Mouse (Mus musculus) midbrain, postnatal 0 days (tissue): ENCODE data around the gene Unc13d. TPM values are rescaled to one million over a fixed set of nuclear protein-coding genes. Genes with fewer than 3 reads are reported as not detected.

ENCODE experiments used
- ATAC-seq: fragments of 200-750 bp; cut with Nextera tagmentation; 2 replicates; pipeline ENCODE4 v1.8.0; 2017; ENCODE audit warnings: moderate number of reproducible peaks, mild to moderate bottlenecking, moderate TSS enrichment, moderate library complexity; ENCODE audit not compliant: low FRiP score
- DNase-seq: peaks from one replicate; pipeline ENCODE4 v3.0.0-alpha.2; 2015; ENCODE audit warnings: low spot score
- H3K27ac ChIP-seq: fragments of 300-500 bp; sonication (generic); 2 replicates; pipeline ENCODE4 v1.5.1; 2014; ENCODE audit warnings: low read depth, mild to moderate bottlenecking, low read length, mixed read lengths
- H3K27me3 ChIP-seq: fragments of 300-500 bp; sonication (generic); 2 replicates; pipeline ENCODE4 v1.6.1; 2014; ENCODE audit warnings: low read length, control low read depth, mixed read lengths; ENCODE audit not compliant: insufficient read depth
- H3K36me3 ChIP-seq: fragments of 300-500 bp; sonication (generic); 2 replicates; pipeline ENCODE4 v1.6.1; 2014; ENCODE audit warnings: low read length, control low read depth, mixed read lengths; ENCODE audit not compliant: insufficient read depth
- H3K4me1 ChIP-seq: fragments of 300-500 bp; sonication (generic); 2 replicates; pipeline ENCODE4 v1.6.1; 2014; ENCODE audit warnings: mild to moderate bottlenecking, control low read depth, antibody characterized with exemption, low read length, mixed read lengths; ENCODE audit not compliant: insufficient read depth
- H3K4me2 ChIP-seq: fragments of 300-500 bp; sonication (generic); 2 replicates; pipeline ENCODE4 v1.6.1; 2014; ENCODE audit warnings: low read depth, mild to moderate bottlenecking, low read length, mixed read lengths; ENCODE audit not compliant: poor library complexity, severe bottlenecking
- H3K4me3 ChIP-seq: fragments of 300-500 bp; sonication (generic); 2 replicates; pipeline ENCODE4 v1.5.1; 2014; ENCODE audit warnings: low read depth, mild to moderate bottlenecking, low read length, moderate library complexity
- H3K9ac ChIP-seq: fragments of 300-500 bp; sonication (generic); replicated peaks from 2 replicates; pipeline ENCODE4 v1.6.1; 2014; ENCODE audit warnings: mild to moderate bottlenecking, low read length, moderate library complexity, mixed read lengths; ENCODE audit not compliant: poor library complexity, severe bottlenecking
- H3K9me3 ChIP-seq: fragments of 300-500 bp; sonication (generic); 2 replicates; pipeline ENCODE4 v1.6.1; 2016; ENCODE audit warnings: low read length, control low read depth
- CTCF ChIP-seq: IDR thresholded peaks from 2 replicates; pipeline ENCODE4 v1.5.1; 2016; ENCODE audit warnings: antibody characterized with exemption, mild to moderate bottlenecking
- WGBS: fragments of 180-500 bp; shearing (Covaris S2); extraction: QIAGEN DNeasy Blood & Tissue Kit; methylation state at CpG from one replicate; pipeline ENCODE4 v1.1.7; 2014; 5-methylcytosine and 5-hydroxymethylcytosine counted together
- polyA plus RNA-seq: library from polyadenylated mRNA; unstranded; fragments of >200 nt; fragmentation: Nextera tagmentation; extraction: Ambion mirVana; gene quantifications from 2 replicates; pipeline ENCODE4 v1.2.1, GENCODE M21; 2015
- total RNA-seq: library from RNA; depleted of rRNA; stranded (reverse); fragments of >200 nt; gene quantifications from 2 replicates; pipeline ENCODE4 v1.2.3, GENCODE M21; 2014

Gene Unc13d
- total and polyA plus RNA-seq, 2 experiments from 2014 or later = 0.22 to 0.77 TPM

GRCm38 (mm10) chr11:116030088-116030897 is 47.5 kb downstream of the Unc13d start, which contains the start of gene Unk:
TSS of gene Unk (plus strand) at chr11:116030322.
- Histone ChIP-seq H3K36me3 (no peaks in the 10 kb centered on the region), H3K4me3 (peak within 1 kb of the TSS; percentile 44), H3K27me3 (no peaks in the 10 kb centered on the region), H3K9me3 (no peaks in the 10 kb centered on the region), H3K9ac (peak within 1 kb of the TSS; percentile 81), H3K27ac (peak within 1 kb of the TSS; percentile 94), H3K4me2 (peak within 1 kb of the TSS; percentile 62), H3K4me1 (peaks cover 8% of the 10 kb centered on the region; the same call in 1 of the 2 replicates)
- TF ChIP-seq CTCF = no peak
- peak; percentile 100 for DNase-seq
- peak; percentile 96 for ATAC-seq
- under 1% methylated on average over 61 of the region's 67 CpGs for WGBS

GRCm38 (mm10) chr11:116029086-116029865 is 48.5 kb downstream of the Unc13d start:
- ATAC-seq (no peak), DNase-seq (no peak)
- TF ChIP-seq CTCF = no peak
- Histone ChIP-seq H3K4me1 (peaks cover 8% of the 10 kb centered on the region; the same call in 1 of the 2 replicates), H3K36me3 (no peaks in the 10 kb centered on the region), H3K27me3 (no peaks in the 10 kb centered on the region), H3K9me3 (no peaks in the 10 kb centered on the region), H3K4me2 (peak overlapping the region; percentile 48), H3K27ac (peak overlapping the region; percentile 94), H3K4me3 (peak overlapping the region; percentile 44), H3K9ac (peak overlapping the region; percentile 19)
- WGBS = 83% methylated on average over 6 of the region's 6 CpGs

GRCm38 (mm10) chr11:116028177-116028865 is 49.4 kb downstream of the Unc13d start:
- H3K9me3 ChIP-seq = no peaks in the 10 kb centered on the region
- ATAC-seq (no peak), DNase-seq (no peak)
- H3K36me3 ChIP-seq = no peaks in the 10 kb centered on the region
- WGBS = 78% methylated on average over 9 of the region's 9 CpGs
- H3K9ac ChIP-seq = no peak overlapping the region
- no peak overlapping the region for H3K27ac ChIP-seq
- no peaks in the 10 kb centered on the region for H3K27me3 ChIP-seq
- TF ChIP-seq CTCF = no peak
- no peak overlapping the region for H3K4me2 ChIP-seq
- H3K4me1 ChIP-seq = peaks cover 8% of the 10 kb centered on the region; the same call in 1 of the 2 replicates
- no peak overlapping the region for H3K4me3 ChIP-seq

GRCm38 (mm10) chr11:116027756-116028155 is 50.0 kb downstream of the Unc13d start, which contains the start of gene H3f3b:
TSS of gene H3f3b (minus strand) at chr11:116027962.
- peaks cover 8% of the 10 kb centered on the region; the same call in 1 of the 2 replicates for H3K4me1 ChIP-seq
- WGBS = 80% methylated on average over 4 of the region's 4 CpGs
- H3K27ac ChIP-seq = no peak within 1 kb of the TSS
- no peak within 1 kb of the TSS for H3K4me3 ChIP-seq
- ATAC-seq = no peak
- H3K27me3 ChIP-seq = no peaks in the 10 kb centered on the region
- no peak for DNase-seq
- no peaks in the 10 kb centered on the region for H3K36me3 ChIP-seq
- H3K9me3 ChIP-seq = no peaks in the 10 kb centered on the region
- no peak within 1 kb of the TSS for H3K9ac ChIP-seq
- H3K4me2 ChIP-seq = no peak within 1 kb of the TSS
- no peak for TF ChIP-seq CTCF

DNA sequence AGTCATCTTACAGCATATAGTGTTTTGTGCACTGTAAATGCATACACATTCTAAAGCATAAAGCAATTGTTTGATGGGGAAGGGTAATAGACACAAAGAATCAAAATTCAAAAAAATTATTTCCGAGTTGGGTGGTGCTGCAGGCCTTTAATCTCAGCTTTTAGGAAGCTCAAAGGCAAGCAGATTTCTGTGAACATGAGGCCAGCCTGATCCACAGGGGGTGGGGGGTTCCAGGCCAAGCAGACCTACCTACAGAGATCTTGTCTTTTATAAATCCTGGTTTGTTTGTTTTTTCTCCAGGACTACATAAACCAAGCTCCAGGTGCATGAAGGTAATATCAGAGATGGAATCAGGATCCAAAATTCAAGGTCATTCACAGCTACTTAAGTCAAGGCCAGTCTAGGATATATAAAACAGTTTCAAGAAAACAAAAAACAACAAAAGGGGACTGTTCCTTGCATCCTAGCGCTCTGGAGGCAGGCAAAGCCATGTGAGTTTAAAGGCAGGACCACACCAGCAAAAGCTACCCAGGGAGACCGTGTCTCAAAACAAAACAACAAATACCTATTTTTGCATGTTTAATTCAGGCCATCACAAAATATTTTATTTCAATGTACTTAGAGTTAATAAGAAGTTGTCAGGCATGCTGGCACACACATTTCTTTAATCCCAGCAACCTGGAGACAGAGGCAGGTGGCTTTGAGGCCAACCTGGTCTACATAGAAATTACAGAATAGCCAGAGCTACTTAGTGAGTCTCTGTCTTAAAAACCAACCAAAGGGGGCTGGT is 52.5 kb downstream of the Unc13d start:
- ATAC-seq (no peak), DNase-seq (no peak)
- no peak for TF ChIP-seq CTCF
- H3K4me1 ChIP-seq = 0 out of 2 replicates have a peak, but pooled peaks cover 4% of the 10 kb centered on the region
- no peak overlapping the region for H3K4me2 ChIP-seq
- H3K36me3 ChIP-seq = peaks cover 3% of the 10 kb centered on the region; the same call in 1 of the 2 replicates
- H3K27me3 ChIP-seq = no peaks in the 10 kb centered on the region
- peak overlapping the region; percentile 77 for H3K27ac ChIP-seq
- 91% methylated on average over 3 of the region's 3 CpGs for WGBS
- H3K4me3 ChIP-seq = no peak overlapping the region
- no peaks in the 10 kb centered on the region for H3K9me3 ChIP-seq
- no peak overlapping the region for H3K9ac ChIP-seq
